Mouse (Mus musculus) megakaryocyte progenitor cell, adult 5-6 weeks (primary cell): Measurements from ENCODE around the gene Usp6nl. TPM values are rescaled to one million over a fixed set of nuclear protein-coding genes. Genes with fewer than 3 reads are reported as not detected.

Source experiments
- ATAC-seq: replicated peaks from 2 replicates; pipeline ENCODE4 v1.8.0; 2016; ENCODE audit warnings: mild to moderate bottlenecking, moderate TSS enrichment, inconsistent platforms; ENCODE audit not compliant: poor library complexity
- total RNA-seq, 2 experiments: library from RNA; stranded (forward) in 1 of 2; stranded (reverse) in 1 of 2; fragments of 157-497, 149-512 nt in 1 of 2; fragments of 200-1000 nt in 1 of 2; gene quantifications; 2 replicates each; pipeline versions ENCODE4 v1.2.3 to v1.2.4; 2015 to 2017

The Usp6nl gene
- total RNA-seq, 2 experiments from 2014 or later, result 7.0 to 19.2 TPM

- peak; percentile 54 for ATAC-seq
These were observed 171.4 kb downstream of the Usp6nl start for GRCm38 (mm10) chr2:6493886-6494285.

Other genes starting within 250 kb of the Usp6nl start
- 0.15 TPM in 1 of 2 replicates, not detected in the other for gene Proser2, start 192.5 kb upstream of the Usp6nl start, total RNA-seq (2015)
- not detected in 2 replicates for gene Proser2, start 192.5 kb upstream of the Usp6nl start, total RNA-seq (2017)
- 1.2 and 2.4 TPM in 2 replicates for gene Echdc3, start 109.6 kb upstream of the Usp6nl start, total RNA-seq (2015)
- 0.41 and 1.5 TPM in 2 replicates for gene Echdc3, start 109.6 kb upstream of the Usp6nl start, total RNA-seq (2017)